Mouse (Mus musculus) embryonic facial prominence, embryonic 15.5 days (tissue): Measurements from ENCODE around the gene Lbh. TPM values are rescaled to one million over a fixed set of nuclear protein-coding genes. Genes with fewer than 3 reads are reported as not detected.

Source experiments
- ATAC-seq: fragments of 200-750 bp; cut with Nextera tagmentation; 2 replicates; pipeline ENCODE4 v1.8.0; 2017; ENCODE audit warnings: low read depth, moderate TSS enrichment; ENCODE audit not compliant: insufficient number of reproducible peaks, low FRiP score, low TSS enrichment
- H3K27ac ChIP-seq: fragments of 300-500 bp; sonication (generic); replicated peaks from 2 replicates; pipeline ENCODE4 v1.5.1; 2015; ENCODE audit warnings: mild to moderate bottlenecking, inconsistent platforms
- H3K27me3 ChIP-seq: fragments of 300-500 bp; sonication (generic); 2 replicates; pipeline ENCODE4 v1.6.1; 2015; ENCODE audit warnings: inconsistent platforms
- H3K36me3 ChIP-seq: fragments of 300-500 bp; sonication (generic); 2 replicates; pipeline ENCODE4 v1.6.1; 2015; ENCODE audit warnings: mild to moderate bottlenecking, inconsistent platforms
- H3K4me1 ChIP-seq: fragments of 300-500 bp; sonication (generic); 2 replicates; pipeline ENCODE4 v1.6.1; 2015; ENCODE audit warnings: inconsistent platforms
- H3K4me2 ChIP-seq: fragments of 300-500 bp; sonication (generic); replicated peaks from 2 replicates; pipeline ENCODE4 v1.6.1; 2015; ENCODE audit warnings: mild to moderate bottlenecking, inconsistent platforms
- H3K4me3 ChIP-seq: fragments of 300-500 bp; sonication (generic); replicated peaks from 2 replicates; pipeline ENCODE4 v1.5.1; 2015; ENCODE audit warnings: mild to moderate bottlenecking, inconsistent platforms
- H3K9ac ChIP-seq: fragments of 300-500 bp; sonication (generic); 2 replicates; pipeline ENCODE4 v1.6.1; 2015; ENCODE audit warnings: inconsistent platforms
- H3K9me3 ChIP-seq: fragments of 300-500 bp; sonication (generic); replicated peaks from 2 replicates; pipeline ENCODE4 v1.6.1; 2016; ENCODE audit warnings: inconsistent platforms
- WGBS: fragments of 180-500 bp; shearing (Covaris S2); methylation state at CpG from one replicate; pipeline ENCODE4 v1.1.7; 2015; 5-methylcytosine and 5-hydroxymethylcytosine counted together
- polyA plus RNA-seq: library from polyadenylated mRNA; unstranded; fragments of >200 nt; fragmentation: Nextera tagmentation; extraction: Ambion mirVana; gene quantifications from 2 replicates; pipeline ENCODE4 v1.2.1, GENCODE M21; 2015

Gene Lbh
- polyA plus RNA-seq, 1 experiment from 2014 or later: 3.3 TPM

- Histone ChIP-seq H3K27ac (no peak overlapping the region), H3K4me2 (no peak overlapping the region), H3K36me3 (no peaks in the 10 kb centered on the region), H3K9ac (no peak overlapping the region), H3K27me3 (no peaks in the 10 kb centered on the region), H3K9me3 (no peaks in the 10 kb centered on the region), H3K4me3 (no peak overlapping the region), H3K4me1 (no peaks in the 10 kb centered on the region)
- ATAC-seq: 0 out of 2 replicates have a peak, but pooled peaks have one; percentile 18
- WGBS: 75% methylated on average over 11 of the region's 11 CpGs
These were observed 6.8 kb upstream of the Lbh start for GRCm38 (mm10) chr17:72911283-72911682.

DNA sequence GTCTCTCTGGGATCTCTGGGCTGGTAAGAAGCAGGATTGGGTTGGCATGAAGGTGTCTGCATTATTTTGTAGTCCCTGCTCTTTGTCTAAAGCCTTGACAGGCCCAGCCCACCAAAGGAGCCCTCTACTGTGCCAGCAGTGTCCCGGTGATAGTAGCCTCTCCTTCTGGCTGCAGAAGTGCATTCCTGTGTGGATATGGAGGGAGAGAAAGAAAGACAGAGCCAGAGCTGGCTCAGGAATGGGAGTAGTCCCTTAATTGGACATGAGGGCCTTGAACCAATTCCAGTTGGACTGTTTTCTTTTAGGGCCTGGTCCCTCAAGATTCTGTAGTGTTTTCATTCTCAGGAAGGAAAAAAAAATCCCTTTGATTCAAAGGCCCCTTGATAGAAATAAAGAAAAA lies 6.4 kb upstream of the Lbh start:
- H3K4me2 ChIP-seq: no peak overlapping the region
- no peaks in the 10 kb centered on the region for H3K27me3 ChIP-seq
- H3K36me3 ChIP-seq: no peaks in the 10 kb centered on the region
- 38% methylated on average over 1 of the region's 1 CpGs for WGBS
- no peaks in the 10 kb centered on the region for H3K4me1 ChIP-seq
- H3K4me3 ChIP-seq: no peak overlapping the region
- H3K27ac ChIP-seq: no peak overlapping the region
- no peaks in the 10 kb centered on the region for H3K9me3 ChIP-seq
- H3K9ac ChIP-seq: no peak overlapping the region
- no peak for ATAC-seq

GRCm38 (mm10) chr17:72914082-72914481 lies 4.0 kb upstream of the Lbh start:
- no peak for ATAC-seq
- Histone ChIP-seq H3K9ac (no peak overlapping the region), H3K27me3 (no peaks in the 10 kb centered on the region), H3K36me3 (no peaks in the 10 kb centered on the region), H3K27ac (no peak overlapping the region), H3K4me1 (peaks cover 8% of the 10 kb centered on the region; the same call in 1 of the 2 replicates), H3K4me3 (no peak overlapping the region), H3K4me2 (no peak overlapping the region), H3K9me3 (no peaks in the 10 kb centered on the region)
- 63% methylated on average over 2 of the region's 2 CpGs for WGBS

- under 1% methylated on average over 37 of the region's 37 CpGs for WGBS
- Histone ChIP-seq H3K27me3 (no peaks in the 10 kb centered on the region), H3K9me3 (no peaks in the 10 kb centered on the region), H3K4me2 (peak overlapping the region; percentile 86), H3K9ac (peak overlapping the region; percentile 54), H3K27ac (peak overlapping the region; percentile 89), H3K4me3 (peak overlapping the region; percentile 75), H3K36me3 (no peaks in the 10 kb centered on the region), H3K4me1 (peaks cover 31% of the 10 kb centered on the region)
- peak; percentile 25 for ATAC-seq
These were observed 669 bp upstream of the Lbh start for GRCm38 (mm10) chr17:72917241-72918030.

- peak; percentile 44 for ATAC-seq
- Histone ChIP-seq H3K4me2 (peak overlapping the region; percentile 86), H3K4me1 (peaks cover 40% of the 10 kb centered on the region), H3K9ac (peak overlapping the region; percentile 74), H3K4me3 (peak overlapping the region; percentile 75), H3K27ac (peak overlapping the region; percentile 89), H3K36me3 (0 out of 2 replicates have a peak, but pooled peaks cover 5% of the 10 kb centered on the region), H3K9me3 (no peaks in the 10 kb centered on the region), H3K27me3 (no peaks in the 10 kb centered on the region)
- WGBS: 0% methylated on average over 54 of the region's 54 CpGs
These were observed 751 bp downstream of the Lbh start for GRCm38 (mm10) chr17:72918571-72919541.

GRCm38 (mm10) chr17:72919641-72920040 lies 1.5 kb downstream of the Lbh start:
- H3K27me3 ChIP-seq: no peaks in the 10 kb centered on the region
- peak overlapping the region; percentile 89; the same call in 1 of the 2 replicates for H3K27ac ChIP-seq
- H3K4me1 ChIP-seq: peaks cover 46% of the 10 kb centered on the region
- 0 out of 2 replicates have a peak overlapping the region, but pooled peaks have one; percentile 74 for H3K9ac ChIP-seq
- WGBS: 5% methylated on average over 3 of the region's 3 CpGs
- H3K9me3 ChIP-seq: no peaks in the 10 kb centered on the region
- H3K36me3 ChIP-seq: 0 out of 2 replicates have a peak, but pooled peaks cover 5% of the 10 kb centered on the region
- H3K4me2 ChIP-seq: peak overlapping the region; percentile 86
- H3K4me3 ChIP-seq: peak overlapping the region; percentile 75
- ATAC-seq: no peak

- Histone ChIP-seq H3K4me2 (peak overlapping the region; percentile 40), H3K9ac (no peak overlapping the region), H3K27me3 (no peaks in the 10 kb centered on the region), H3K4me1 (peaks cover 52% of the 10 kb centered on the region), H3K4me3 (peak overlapping the region; percentile 26), H3K27ac (no peak overlapping the region), H3K9me3 (no peaks in the 10 kb centered on the region), H3K36me3 (0 out of 2 replicates have a peak, but pooled peaks cover 5% of the 10 kb centered on the region)
- ATAC-seq: no peak
- WGBS: 4% methylated on average over 2 of the region's 2 CpGs
These were observed 2.3 kb downstream of the Lbh start for GRCm38 (mm10) chr17:72920430-72920829.

DNA sequence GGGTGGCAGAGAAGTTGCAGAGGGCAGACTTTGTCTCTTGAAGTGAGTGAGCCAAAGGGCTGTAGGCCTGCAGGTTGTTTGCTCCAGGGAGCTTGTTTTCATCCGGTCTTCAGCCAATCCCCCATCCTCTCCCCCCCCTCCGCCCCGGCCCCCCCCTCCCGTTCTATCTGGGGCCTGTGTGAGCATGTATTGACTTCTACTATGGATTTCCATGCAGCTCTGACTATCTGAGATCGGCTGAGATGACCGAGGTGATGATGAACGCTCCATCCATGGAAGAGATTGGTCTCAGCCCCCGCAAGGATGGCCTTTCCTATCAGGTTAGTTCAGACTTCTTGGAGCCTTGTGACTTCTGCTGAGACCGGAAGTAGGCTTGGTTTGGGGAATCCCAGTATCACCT lies 2.9 kb downstream of the Lbh start:
- no peak for ATAC-seq
- Histone ChIP-seq H3K9me3 (no peaks in the 10 kb centered on the region), H3K27me3 (no peaks in the 10 kb centered on the region), H3K4me2 (peak overlapping the region; percentile 40), H3K9ac (no peak overlapping the region), H3K36me3 (0 out of 2 replicates have a peak, but pooled peaks cover 5% of the 10 kb centered on the region), H3K4me3 (peak overlapping the region; percentile 26), H3K4me1 (peaks cover 57% of the 10 kb centered on the region), H3K27ac (no peak overlapping the region)
- 50% methylated on average over 9 of the region's 9 CpGs for WGBS

- Histone ChIP-seq H3K36me3 (peaks cover 12% of the 10 kb centered on the region), H3K4me1 (peaks cover 65% of the 10 kb centered on the region), H3K4me3 (no peak overlapping the region), H3K9ac (no peak overlapping the region), H3K27ac (no peak overlapping the region), H3K4me2 (no peak overlapping the region), H3K9me3 (no peaks in the 10 kb centered on the region), H3K27me3 (no peaks in the 10 kb centered on the region)
- WGBS: 58% methylated on average over 5 of the region's 5 CpGs
- no peak for ATAC-seq
These were observed 4.1 kb downstream of the Lbh start for GRCm38 (mm10) chr17:72922206-72922605.

GRCm38 (mm10) chr17:72923283-72923682 lies 5.2 kb downstream of the Lbh start:
- no peak overlapping the region for H3K4me2 ChIP-seq
- no peak overlapping the region for H3K9ac ChIP-seq
- no peaks in the 10 kb centered on the region for H3K9me3 ChIP-seq
- H3K27me3 ChIP-seq: no peaks in the 10 kb centered on the region
- peaks cover 60% of the 10 kb centered on the region for H3K4me1 ChIP-seq
- H3K27ac ChIP-seq: no peak overlapping the region
- 75% methylated on average over 4 of the region's 4 CpGs for WGBS
- H3K36me3 ChIP-seq: peaks cover 12% of the 10 kb centered on the region
- no peak overlapping the region for H3K4me3 ChIP-seq
- no peak for ATAC-seq

DNA sequence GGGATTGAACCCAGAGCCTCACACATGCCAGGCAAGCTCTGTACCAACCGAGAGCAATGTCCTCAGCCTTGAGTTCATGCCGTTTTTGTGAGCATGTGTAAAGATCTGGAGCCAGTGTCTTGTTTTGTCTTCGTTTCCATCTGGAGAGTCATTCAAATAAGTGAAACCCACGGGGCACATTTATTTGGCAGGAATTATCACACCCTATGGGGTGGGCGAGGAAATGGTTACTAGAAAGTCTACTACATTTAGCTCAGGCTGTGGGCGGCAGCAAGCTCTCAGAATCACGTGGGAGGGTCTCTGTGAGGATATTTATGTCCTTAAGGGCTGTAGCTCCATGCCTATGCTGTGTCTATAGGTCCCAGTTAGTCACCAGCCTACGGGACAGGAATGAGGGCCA lies 6.2 kb downstream of the Lbh start:
- H3K4me2 ChIP-seq: no peak overlapping the region
- H3K27ac ChIP-seq: no peak overlapping the region
- 59% methylated on average over 8 of the region's 8 CpGs for WGBS
- no peak for ATAC-seq
- no peaks in the 10 kb centered on the region for H3K27me3 ChIP-seq
- H3K4me1 ChIP-seq: peaks cover 60% of the 10 kb centered on the region
- peaks cover 14% of the 10 kb centered on the region for H3K36me3 ChIP-seq
- H3K9me3 ChIP-seq: no peaks in the 10 kb centered on the region
- H3K4me3 ChIP-seq: no peak overlapping the region
- no peak overlapping the region for H3K9ac ChIP-seq
